Mouse (Mus musculus) cortical plate, adult 2 months (tissue): Measurements from ENCODE around the gene Cyp2d22.

Experiments
- CTCF ChIP-seq: fragments of 200-500 bp; IDR thresholded peaks from 2 replicates; pipeline ENCODE4 v1.5.1; 2011; ENCODE audit warnings: mild to moderate bottlenecking, control low read depth, low read length; ENCODE audit not compliant: insufficient read depth; ENCODE audit errors: extremely low read depth
- POLR2A ChIP-seq: fragments of 200-500 bp; IDR thresholded peaks from 2 replicates; pipeline ENCODE4 v1.6.1; 2011; ENCODE audit warnings: mild to moderate bottlenecking, low read length, control low read depth; ENCODE audit not compliant: insufficient read depth; ENCODE audit errors: extremely low read depth

GRCm38 (mm10) chr15:82372991-82373390 lies 7.1 kb downstream of the Cyp2d22 start:
- TF ChIP-seq POLR2A (no peak), CTCF (no peak)
